8 mouse cellular contexts compared by ENCODE assay signal in genomic region chr13:97240279-97240964, GRCm38 (mm10). TPM values are rescaled to one million over a fixed set of nuclear protein-coding genes. Genes with fewer than 3 reads are reported as not detected.
A peak's percentile ranks its signal among the peaks of the same experiment; 100 is the strongest.
DNase-seq lines count a peak whose midpoint lies in the region; ATAC-seq and TF ChIP-seq lines count a peak whose summit lies in the region.

No protein-coding gene starts in this region.

- peak; percentile 58 for TF ChIP-seq CTCF in gastrocnemius, adult 2 months (IDR thresholded peaks at IDR 0.05)

- DNase-seq in R1 (ENCODE audit: low read depth, low spot score) = peak; percentile 89
- peak; percentile 80 to 82 for DNase-seq in cerebellum, postnatal 10 days
- DNase-seq in gastrocnemius, adult 2 months = peak; percentile 89
- peak; percentile 77 to 79 for DNase-seq in left cerebral cortex, postnatal 36 days (ENCODE audit: low spot score in 2 of 2)
- peak; percentile 86 for DNase-seq in mesoderm, embryonic 11.5 days (ENCODE audit: low read depth, low spot score)
- peak; percentile 74 for DNase-seq in right cerebral cortex, postnatal 4 days

- peak overlapping the region; percentile 95 for H3K27ac ChIP-seq in gastrocnemius, adult 2 months
- H3K27ac ChIP-seq in hindbrain, embryonic 16.5 days (ENCODE audit: low read depth, low read length) = peak overlapping the region; percentile 96

- peak overlapping the region; percentile 92 for H3K9ac ChIP-seq in hindbrain, embryonic 16.5 days (ENCODE audit: low read depth, low read length)

- peaks cover 30% of the 10 kb centered on the region for H3K4me1 ChIP-seq in hindbrain, embryonic 16.5 days (ENCODE audit: control insufficient read depth, insufficient read depth, low read depth, low read length)

- peaks cover 2% of the 10 kb centered on the region for H3K36me3 ChIP-seq in hindbrain, embryonic 16.5 days (ENCODE audit: control insufficient read depth, insufficient read depth, low read length)

- peak; percentile 60 for ATAC-seq in hindbrain, embryonic 16.5 days
- ATAC-seq in erythroid progenitor cell, adult 5-6 weeks (replicated peaks; ENCODE audit: low FRiP score, poor library complexity, severe bottlenecking) = no peak

- peak overlapping the region; percentile 94 for H3K4me3 ChIP-seq in gastrocnemius, adult 2 months
- peak overlapping the region; percentile 90 for H3K4me3 ChIP-seq in hindbrain, embryonic 16.5 days (ENCODE audit: low read length)

- WGBS in hindbrain, embryonic 16.5 days = under 1% methylated on average over 30 of the region's 36 CpGs

- intact Hi-C loops in gastrocnemius, adult 2 months (cut with DNase I) = loop anchor here (5.0 to 10.0 kb wide), 2 partner anchors 67 to 204 kb away; no protein-coding TSS in a partner anchor
- intact Hi-C loops in left cerebral cortex, postnatal 36 days (cut with DNase I) = loop anchor here (5.0 kb wide), 5 partner anchors 202 to 527 kb away; no protein-coding TSS in a partner anchor

- H3K4me2 ChIP-seq in hindbrain, embryonic 16.5 days (ENCODE audit: low read length) = peak overlapping the region; percentile 91

- no peaks in the 10 kb centered on the region for H3K9me3 ChIP-seq in hindbrain, embryonic 16.5 days (ENCODE audit: control insufficient read depth, low read length)

- H3K27me3 ChIP-seq in hindbrain, embryonic 16.5 days (replicated peaks; ENCODE audit: control insufficient read depth, insufficient read depth, low read length) = no peaks in the 10 kb centered on the region

RNA-seq across cellular contexts. Expression of gene Enc1, which starts 0.5 kb away (rescaled TPM):
- total RNA-seq in gastrocnemius, adult 2 months (2021) = 1 to 10 TPM; 1.1 to 4.8 TPM
- 66.3 and 67.6 TPM in 2 replicates for polyA plus RNA-seq in hindbrain, embryonic 16.5 days (2015; fragmentation: Nextera tagmentation; extraction: Ambion mirVana)
- 100 to 1,000 TPM; 570 to 627 TPM for total RNA-seq in left cerebral cortex, postnatal 36 days (2021)
- 0.36 and 1.7 TPM in 2 replicates for total RNA-seq in erythroid progenitor cell, adult 5-6 weeks (2015; ENCODE audit: low replicate concordance)
- total RNA-seq in erythroid progenitor cell, adult 5-6 weeks (2017; ENCODE audit: low replicate concordance) = under 0.01 and 1.1 TPM in 2 replicates

RNA-seq across cellular contexts. Expression of gene Hexb, which starts 42.3 kb away (rescaled TPM):
- total RNA-seq in gastrocnemius, adult 2 months (2021) = 10 to 100 TPM in 1 of 2 experiments, 1 to 10 TPM in 1; 7.6 to 10.9 TPM
- 54.1 and 58.5 TPM in 2 replicates for polyA plus RNA-seq in hindbrain, embryonic 16.5 days (2015; fragmentation: Nextera tagmentation; extraction: Ambion mirVana)
- 100 to 1,000 TPM; 111 to 119 TPM for total RNA-seq in left cerebral cortex, postnatal 36 days (2021)
- 28.5 and 35.2 TPM in 2 replicates for total RNA-seq in erythroid progenitor cell, adult 5-6 weeks (2015; ENCODE audit: low replicate concordance)
- total RNA-seq in erythroid progenitor cell, adult 5-6 weeks (2017; ENCODE audit: low replicate concordance) = 12.9 and 19.3 TPM in 2 replicates

Comparison
In these comparisons a context has a peak if more than half of its experiments do, and no peak if none do; other contexts are left out.
1. RNA of gene Enc1, which starts 0.5 kb away (total RNA-seq): 570 to 627 TPM in left cerebral cortex, postnatal 36 days; 1.1 to 4.8 TPM in gastrocnemius, adult 2 months and under 0.01 to 1.7 TPM in erythroid progenitor cell, adult 5-6 weeks; every median in the first group is over 10 times any median in the second.
2. Peak in every context shown above with its lines, with median percentiles within 50 percentile points of each other: DNase-seq.